Mouse (Mus musculus) heart, postnatal 25 days (tissue): ENCODE data around the gene Mccc1. TPM values are rescaled to one million over a fixed set of nuclear protein-coding genes. Genes with fewer than 3 reads are reported as not detected.
A peak's percentile ranks its signal among the peaks of the same experiment; 100 is the strongest.

ENCODE experiments used
- DNase-seq: peaks from one replicate; pipeline ENCODE4 v3.0.0; 2022; ENCODE audit warnings: low spot score
- intact Hi-C: fragments of 180-260 bp; cut with DNase I; formaldehyde crosslinking; loops from one replicate; pipeline ENCODE4 v1.15.1; 2025
- total RNA-seq, 2 experiments: library from RNA; stranded (reverse); gene quantifications; 2 replicates each; pipeline ENCODE4 v1.2.3; 2021

Mccc1 gene
- total RNA-seq, 2 experiments from 2014 or later, result 79.4 to 87.1 TPM

DNA sequence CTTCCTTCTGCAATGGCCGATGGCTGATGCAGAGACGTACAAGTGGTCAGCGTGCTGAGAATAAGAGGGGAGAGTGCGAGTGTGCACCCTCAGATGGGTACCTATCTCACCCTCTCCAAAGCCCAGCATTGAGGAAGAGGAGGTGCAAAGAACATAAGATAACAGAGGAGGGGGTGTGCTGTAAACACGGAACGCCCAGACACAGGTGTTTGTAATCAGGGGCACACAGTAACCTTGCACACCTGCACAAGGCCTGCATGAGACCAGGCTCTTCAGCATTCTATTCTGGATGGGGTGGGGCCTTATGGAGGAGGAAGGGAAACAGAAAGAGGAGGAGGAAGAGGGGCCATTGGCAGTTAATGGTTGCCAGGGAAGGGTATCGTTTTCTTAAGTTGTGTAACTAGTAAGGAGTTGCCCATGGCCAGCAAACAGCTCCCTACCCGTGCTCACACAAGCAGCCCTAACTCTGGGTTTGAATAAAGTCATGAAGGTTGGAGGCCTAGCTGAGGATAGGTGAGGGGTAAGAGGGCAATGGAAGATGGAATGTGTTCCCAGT lies 33.0 kb downstream of the Mccc1 start:
- intact Hi-C loops, result no loop called here
- DNase-seq, result no peak

DNA sequence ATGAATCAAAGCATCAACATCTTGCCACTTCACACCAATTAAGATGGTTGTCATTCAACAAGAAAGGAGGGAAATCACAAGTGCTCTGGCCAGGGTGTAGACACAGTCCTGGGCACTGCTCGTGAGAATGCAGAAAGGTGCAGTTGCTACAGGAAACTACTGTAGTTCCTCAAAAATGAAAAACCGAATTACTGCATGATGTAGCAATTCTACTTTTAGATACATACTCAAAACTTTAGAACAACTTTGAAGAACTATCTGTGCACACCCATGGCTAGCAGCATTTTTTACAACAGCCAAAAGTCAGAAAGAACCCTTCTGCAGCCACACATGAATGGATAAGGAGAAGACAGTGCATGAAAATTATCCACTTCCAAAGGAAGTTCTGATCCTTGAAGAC lies 34.0 kb downstream of the Mccc1 start:
- intact Hi-C loops, result no loop called here

DNA sequence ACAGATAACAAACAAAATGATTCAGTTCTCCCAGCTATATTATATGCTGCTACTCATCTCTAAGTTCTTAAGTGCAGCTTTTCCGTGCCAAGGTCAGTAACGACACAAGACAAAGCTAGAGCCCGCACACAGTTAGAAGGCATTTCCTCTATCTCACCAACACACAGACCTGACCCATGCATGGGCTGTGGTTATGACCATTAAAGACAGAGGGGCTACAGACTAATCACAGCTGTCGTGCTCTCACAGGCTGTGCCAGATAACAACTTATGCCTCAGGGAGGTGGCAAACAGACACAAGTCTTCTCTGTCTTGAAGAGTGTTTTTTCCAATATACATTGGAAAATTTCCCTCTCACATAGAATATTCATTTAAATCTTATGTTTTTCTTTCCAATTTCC lies 35.5 kb downstream of the Mccc1 start:
- intact Hi-C loops, result no loop called here
- DNase-seq, result no peak

More for the DNA sequence above, 34.0 kb downstream of the Mccc1 start:
- no peak for DNase-seq

DNA sequence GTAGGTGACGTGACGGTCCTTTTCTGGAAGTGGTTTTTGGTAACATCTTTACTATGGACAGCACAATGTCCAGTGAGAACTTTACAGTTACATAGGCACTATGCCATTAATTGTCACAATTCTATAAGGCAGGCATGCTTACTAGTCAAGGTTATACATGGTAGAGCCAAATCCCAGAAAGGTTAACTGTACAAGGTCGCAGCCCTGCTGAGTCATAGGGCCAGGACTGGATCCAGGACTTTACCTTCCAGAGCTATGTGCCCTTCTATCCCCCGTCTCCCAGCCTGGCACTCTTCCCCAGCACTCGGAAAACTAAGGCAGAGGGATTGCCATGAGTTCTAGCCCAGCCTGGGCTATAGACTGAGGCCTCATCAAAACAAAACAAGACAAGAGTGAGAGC lies 36.6 kb downstream of the Mccc1 start:
- intact Hi-C loops, result no loop called here
- no peak for DNase-seq

DNA sequence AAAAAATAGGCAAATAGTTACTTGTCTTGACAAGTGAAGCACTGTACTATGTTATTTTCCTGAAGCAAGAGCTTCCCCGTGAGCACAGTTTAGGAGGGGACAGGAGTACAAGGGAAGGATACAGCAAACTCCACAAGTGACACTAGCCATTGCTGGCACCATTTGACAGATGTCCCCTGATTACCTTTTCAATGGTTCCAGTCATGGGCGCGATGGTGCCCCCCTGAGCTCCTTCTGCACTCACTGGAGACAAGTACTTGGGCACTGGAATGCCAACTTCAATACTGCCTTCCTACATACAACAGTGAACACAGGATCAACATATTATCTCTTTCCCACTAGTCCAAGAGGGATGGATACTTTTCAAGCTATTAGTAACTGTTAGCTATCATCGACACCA lies 37.1 kb downstream of the Mccc1 start:
- intact Hi-C loops, result no loop called here
- no peak for DNase-seq

DNA sequence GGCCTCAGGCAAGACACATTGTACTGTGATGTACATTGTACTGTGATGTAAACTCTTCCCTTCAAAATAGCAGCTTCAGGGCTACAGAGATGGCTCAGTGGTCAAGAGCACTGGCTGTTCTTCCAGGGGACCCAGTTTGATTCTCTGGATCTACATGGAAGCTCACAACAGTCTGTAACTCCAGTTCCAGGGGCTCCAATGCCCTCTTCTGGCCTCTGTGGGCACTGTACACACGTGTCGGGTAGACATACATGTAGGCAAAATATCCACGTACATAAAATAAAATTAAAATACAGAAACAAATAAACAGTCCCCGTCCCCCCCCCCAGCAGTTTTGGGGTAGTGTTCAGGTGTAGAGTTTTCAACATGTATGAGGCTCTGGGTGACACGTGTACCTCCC lies 37.5 kb downstream of the Mccc1 start:
- intact Hi-C loops, result no loop called here
- DNase-seq, result no peak

DNA sequence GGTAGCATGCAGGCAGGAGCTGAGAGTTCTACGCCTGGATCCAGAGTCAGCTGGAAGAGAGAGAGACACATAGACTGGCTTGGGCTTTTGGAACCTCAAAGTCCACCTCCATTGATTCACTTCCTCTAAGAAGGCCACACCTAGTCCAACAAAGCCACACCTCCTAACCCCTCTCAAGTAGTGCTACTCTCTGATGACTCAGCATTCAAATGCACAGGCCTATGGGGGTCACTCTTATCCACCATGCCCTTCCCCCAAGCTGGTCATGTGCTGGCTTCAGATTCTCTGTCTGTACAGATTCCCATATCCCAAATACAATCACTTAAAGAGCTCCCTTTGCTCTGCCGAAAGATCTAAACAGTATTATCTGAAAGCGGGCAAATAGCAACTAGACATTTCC lies 43.2 kb downstream of the Mccc1 start:
- intact Hi-C loops, result no loop called here

DNA sequence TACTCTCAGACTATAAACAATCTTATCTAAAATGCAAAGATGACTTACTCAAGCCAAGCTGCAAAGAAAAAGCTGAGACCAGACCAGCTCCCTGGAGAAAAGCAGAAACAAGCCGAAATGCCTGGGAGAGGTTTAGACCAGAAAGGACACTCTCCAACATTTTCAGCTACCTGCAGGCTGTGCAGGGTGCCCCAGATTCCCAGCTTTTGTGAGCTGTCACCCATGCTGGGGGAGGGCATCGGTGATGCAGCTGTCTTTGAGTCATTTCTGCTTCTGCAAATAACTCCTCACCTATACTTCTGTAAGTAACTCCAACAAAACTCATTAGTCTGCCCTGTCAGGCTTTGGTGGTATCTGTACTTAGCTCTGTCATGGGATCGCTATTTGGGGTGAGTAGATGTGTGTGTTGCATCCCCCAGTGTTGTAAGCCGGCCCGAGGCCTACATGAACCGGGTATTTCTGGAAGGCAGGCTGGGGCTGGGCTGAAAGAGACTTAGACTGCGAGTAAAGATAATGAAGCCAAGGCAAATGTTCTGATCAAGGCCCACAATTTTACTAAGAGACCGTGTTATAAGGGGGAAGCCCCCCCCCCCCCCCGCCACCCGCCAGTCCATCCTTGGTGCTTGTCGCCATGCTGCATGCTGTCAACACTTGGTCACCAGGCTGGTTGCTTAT lies 45.4 kb downstream of the Mccc1 start:
- intact Hi-C loops, result no loop called here
- DNase-seq, result no peak

More for the DNA sequence above, 43.2 kb downstream of the Mccc1 start:
- DNase-seq, result no peak

DNA sequence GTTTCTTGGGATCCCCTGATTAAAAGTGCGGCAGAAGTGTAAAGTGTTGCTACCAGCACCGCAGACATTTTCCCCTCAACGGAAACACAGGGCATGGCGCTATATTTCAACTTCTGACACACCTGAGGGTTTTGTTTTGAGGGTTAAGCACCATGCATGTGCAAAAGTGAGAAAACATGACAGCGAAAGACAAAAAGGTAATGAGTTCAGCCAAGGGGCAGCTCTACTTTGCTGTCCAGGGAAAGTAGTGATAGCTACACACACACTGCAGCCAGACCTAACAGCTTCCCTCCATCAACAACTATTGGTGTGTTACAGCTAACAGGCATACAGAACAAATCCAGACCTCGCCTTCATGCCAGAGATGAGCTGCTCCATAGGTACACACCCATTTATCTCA lies 46.7 kb downstream of the Mccc1 start:
- no peak for DNase-seq
- intact Hi-C loops, result no loop called here

DNA sequence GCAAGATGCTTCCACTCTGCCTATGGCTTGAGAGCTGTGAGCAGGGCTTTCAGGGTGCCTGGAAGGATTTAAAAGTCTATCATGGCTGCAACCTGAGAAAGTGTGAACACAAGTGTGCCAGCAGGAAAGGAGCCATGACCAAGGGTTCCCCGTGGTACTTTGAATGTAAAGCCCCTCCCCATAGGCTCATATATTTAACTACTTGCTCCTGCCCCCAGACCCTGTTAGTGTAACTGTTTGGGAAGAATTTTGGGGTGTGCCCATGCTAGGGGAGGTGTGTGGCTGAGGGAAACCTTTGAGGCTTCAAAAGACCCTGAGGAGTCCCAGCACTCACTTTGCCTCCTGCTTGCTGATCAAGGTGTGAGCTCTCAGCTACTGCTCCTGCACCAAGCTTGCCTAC lies 47.3 kb downstream of the Mccc1 start:
- DNase-seq, result no peak
- intact Hi-C loops, result no loop called here

DNA sequence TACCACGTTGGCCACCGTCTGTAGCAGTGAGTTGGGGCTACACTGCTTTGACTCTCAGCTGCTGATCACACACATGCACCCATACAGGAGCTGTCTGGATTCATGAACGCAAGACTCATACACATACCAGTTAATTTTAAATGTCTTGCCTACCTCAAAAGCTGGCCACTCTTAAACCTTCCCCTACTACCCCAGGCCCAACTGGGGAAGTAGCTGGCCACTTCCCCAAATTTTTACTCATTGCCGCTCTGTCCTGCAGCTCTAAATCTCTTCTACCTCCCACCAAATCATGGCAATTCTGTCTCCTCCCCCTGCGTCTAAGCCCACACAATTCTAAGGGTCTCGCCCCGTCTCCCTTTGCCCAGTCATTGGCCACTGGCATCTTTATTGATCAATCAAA lies 52.3 kb downstream of the Mccc1 start:
- no peak for DNase-seq
- intact Hi-C loops, result no loop called here

DNA sequence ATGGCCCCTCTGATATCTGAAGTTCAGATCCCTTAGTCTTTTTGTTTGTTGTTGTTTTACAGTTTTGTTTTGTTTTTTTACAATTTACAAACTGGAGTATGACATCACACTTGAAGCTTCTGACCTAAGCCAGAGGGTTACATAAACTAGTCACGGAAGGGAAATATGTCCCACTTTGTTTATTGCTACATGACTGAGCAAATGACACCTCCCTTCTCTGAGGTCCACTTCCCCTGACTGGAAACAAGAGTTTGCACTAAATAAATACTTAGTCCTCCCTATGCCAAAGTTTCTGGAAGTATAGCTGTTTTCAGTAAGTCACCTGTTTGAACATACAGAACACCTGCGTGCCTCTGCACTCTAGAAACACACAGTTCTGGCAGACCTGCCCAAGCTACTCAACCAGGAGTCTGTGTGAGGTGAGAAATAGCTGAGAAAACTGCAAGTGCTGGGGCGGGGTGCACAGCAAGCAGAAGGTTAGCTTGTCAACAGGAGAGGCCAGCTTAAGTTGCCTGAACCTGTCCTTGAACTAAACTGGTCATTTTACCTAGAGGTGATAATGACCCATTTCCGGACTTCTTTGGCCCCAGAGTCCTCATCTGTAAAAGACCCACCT lies 59.9 kb downstream of the Mccc1 start:
- intact Hi-C loops, result no loop called here
- no peak for DNase-seq

DNA sequence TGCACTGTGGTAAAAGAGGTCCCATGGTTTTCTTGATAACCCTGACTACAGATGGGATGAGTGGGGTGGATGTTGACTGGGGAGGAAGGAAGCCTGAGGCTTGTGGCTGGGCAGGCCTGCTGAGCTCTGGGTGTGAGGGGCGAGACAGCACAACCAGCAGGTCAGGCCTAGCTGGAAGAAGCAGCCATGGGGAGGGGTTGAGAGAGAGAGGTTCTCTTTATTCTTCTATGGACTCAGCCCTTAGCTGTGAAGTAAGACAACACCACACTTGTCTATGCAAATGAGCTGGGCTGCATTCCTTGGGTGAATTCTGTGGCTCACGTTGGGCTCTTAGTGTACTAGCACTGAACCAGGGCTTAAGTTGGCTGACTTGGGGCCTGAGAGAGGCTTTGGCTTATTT lies 60.4 kb downstream of the Mccc1 start:
- DNase-seq, result no peak
- intact Hi-C loops, result no loop called here

DNA sequence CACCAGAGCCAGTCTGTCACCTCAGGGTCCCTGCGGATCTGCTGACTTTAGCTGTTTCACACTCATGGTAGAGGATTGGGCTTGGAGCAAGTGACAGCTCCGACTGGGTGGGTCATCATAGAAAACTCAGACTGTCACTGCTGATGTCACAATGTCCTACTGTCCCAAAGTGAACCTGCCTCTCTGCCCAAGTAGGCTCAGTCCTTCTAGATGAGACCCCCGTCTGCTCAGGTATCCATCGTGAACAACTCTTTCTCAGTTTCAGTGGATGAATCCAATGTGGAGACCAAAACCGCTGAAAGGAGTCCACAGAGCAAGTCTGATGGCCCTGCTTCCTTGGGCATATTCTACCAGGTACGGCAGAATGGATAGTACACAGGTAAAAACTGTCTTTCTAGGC lies 63.1 kb downstream of the Mccc1 start, which contains the start of gene Dcun1d1:
Gene Dcun1d1, minus strand, starts transcription at position 101 of the 400 bp plus-strand sequence.
- intact Hi-C loops, result no loop called here
- no peak for DNase-seq

DNA sequence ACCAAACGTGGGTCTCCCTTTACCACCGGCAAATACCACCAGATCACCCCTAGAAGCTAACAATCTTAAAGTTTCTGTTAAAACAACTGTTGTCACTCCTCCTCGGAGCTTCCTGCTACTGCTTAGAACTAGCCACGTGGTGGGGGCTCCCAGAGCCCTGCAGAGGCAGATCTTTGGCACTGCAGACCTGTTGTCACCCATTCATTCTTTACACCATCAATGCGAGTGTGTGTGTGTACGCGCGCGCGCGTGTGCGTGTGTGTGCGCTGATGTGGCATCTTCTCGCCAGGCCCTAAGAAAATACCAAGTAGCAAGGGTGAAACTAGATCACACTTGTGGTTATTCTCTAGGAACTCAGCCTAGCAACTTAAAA lies 67.1 kb downstream of the Mccc1 start:
- intact Hi-C loops, result loop anchor here (5.0 kb wide), 2 partner anchors 64 to 181 kb away; partner anchors contain the start of gene Atp11b
- no peak for DNase-seq

DNA sequence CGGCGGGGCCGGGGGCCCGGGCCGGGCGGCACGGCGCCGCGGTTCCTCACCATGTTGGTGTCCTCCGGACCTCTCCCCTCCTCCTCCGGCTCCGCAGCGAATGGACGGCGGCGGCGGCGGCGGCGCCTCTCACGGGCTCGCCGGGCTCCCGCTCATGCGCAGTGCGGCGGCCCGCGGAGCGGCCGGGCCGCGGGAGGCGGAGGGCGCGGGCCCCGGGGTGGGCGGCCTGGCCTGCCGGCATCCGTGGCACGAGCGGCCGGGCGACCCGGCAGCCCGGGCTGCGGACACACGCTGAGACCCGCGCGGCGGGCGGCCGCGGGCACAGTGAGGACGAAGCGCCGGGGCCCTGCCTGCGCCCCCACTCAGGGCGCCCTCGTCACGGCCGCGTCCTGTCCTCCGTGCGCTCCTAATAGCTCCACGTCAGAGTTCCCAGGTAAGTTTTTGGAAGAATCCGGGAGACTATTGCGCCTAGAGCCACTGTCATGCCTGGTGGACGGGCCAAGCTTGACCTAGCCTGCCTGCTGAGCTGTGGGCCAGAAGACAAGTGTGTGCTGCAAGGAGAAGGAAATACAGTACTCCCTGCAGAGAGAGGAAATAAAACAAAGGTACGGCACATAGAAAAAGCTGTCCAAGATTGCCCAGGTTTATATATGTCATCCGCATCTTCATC lies 67.6 kb downstream of the Mccc1 start:
- DNase-seq, result peak; percentile 72
- intact Hi-C loops, result loop anchor here (5.0 kb wide), 2 partner anchors 64 to 181 kb away; partner anchors contain the start of gene Atp11b

DNA sequence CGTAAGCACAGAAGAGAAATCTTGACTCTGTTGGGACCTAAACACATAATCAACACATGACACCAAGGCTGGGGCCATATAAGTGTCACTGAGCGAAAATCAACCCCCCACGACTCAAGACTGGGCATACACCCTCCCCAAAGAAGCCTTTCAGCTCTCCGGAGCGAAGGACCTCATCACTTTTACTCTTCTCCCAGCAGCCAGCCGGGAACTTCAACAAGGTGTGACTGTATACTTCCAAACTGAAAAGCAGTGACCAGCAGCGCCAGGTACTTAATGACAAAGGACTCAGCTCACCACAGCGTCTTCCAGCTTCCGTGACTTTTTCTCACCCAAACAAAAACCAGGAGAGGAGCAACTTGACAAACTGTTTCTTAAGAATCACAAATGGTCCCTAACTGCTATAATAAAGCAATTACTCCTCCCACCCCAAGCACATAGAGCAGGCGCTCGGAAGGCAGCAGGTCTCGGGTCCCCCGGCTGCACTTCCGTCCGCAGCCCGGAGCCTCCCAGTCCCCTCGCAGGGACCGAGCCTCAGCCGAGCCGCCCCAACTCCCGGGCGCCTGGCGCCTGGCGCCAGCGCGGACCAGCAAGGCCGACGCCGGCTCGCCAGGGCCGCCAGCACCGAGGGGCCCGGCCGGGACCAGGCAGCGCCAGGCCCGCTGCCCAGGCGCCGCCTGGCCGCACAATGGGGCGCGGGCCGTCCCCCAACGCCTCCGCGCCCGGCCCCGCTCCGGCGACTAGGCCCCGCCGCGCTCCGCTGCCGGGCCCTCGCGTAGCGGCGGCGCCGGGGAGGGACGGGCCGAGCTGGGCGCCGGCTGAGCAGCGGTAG lies 68.4 kb downstream of the Mccc1 start:
- intact Hi-C loops, result loop anchor here (5.0 kb wide), 2 partner anchors 65 to 180 kb away; partner anchors contain the start of gene Atp11b
- DNase-seq, result peak; percentile 13

DNA sequence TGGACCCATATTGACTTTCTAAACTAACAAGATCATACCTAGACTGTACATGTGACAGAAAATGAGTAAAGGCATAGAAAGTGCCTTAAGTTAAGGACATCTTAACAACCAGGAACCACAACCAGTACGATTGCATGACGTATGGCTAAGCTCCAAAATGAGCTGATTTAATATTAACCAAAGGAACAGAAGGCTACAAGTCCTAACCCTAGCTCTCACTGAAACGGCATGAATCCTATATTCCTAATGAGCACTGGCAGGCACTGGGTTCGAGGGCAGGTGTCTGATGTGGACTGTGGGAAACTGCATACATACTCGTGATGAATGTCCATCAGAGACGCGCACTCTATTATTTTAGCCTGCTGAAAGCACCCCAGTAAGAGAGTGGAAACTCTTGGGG lies 69.1 kb downstream of the Mccc1 start:
- intact Hi-C loops, result loop anchor here (5.0 kb wide), 2 partner anchors 66 to 179 kb away; partner anchors contain the start of gene Atp11b
- no peak for DNase-seq

DNA sequence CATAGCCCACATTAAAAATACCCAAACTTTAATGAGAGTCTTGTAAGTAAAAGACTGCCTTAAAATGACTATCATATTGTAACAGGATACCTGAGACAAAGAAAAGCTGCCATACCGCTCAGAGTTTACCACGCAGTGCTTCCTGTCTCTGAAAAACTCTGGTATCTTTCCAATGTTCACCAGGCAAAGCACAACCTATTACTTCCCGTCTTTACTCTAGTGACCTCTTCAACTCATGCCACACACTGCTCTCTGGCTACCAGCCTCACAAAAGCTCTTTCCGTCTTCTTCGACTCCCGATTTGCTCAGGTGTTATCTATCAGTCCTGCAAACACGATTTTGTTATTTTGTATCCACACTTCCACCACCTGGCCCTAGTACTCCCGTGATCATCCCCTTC lies 70.6 kb downstream of the Mccc1 start:
- no peak for DNase-seq
- intact Hi-C loops, result loop anchor here (5.0 kb wide), 2 partner anchors 67 to 178 kb away; partner anchors contain the start of gene Atp11b

DNA sequence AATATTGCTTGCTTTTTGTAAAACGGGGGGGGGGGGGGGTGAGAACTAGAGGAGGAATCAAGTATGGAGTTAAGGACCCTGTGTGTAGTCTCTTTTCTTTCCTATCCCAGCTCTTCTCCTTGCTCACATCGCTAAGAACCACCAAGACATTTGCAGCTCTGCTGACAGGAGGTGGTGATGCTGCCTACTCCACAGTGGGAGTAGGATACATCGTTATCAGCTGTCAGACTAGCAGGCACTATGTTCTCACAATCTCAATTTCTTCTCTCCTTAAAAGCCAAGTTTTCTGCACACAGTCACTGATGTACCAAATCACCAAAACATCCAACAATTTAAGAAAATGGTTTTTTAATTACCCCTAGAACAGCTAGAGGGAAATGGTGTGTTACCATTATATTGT lies 71.1 kb downstream of the Mccc1 start:
- intact Hi-C loops, result no loop called here
- no peak for DNase-seq
